Mouse (Mus musculus): ENCODE results near the gene Ccdc88c.
A peak's percentile ranks its signal among the peaks of the same experiment; 100 is the strongest.

Ccdc88c gene

GRCm38 (mm10) chr12:100875960-100876359, 152.9 kb downstream of the Ccdc88c start:
- no peak for DNase-seq

GRCm38 (mm10) chr12:100875553-100875952, 153.3 kb downstream of the Ccdc88c start:
- DNase-seq, result no peak

- no peak for DNase-seq
Observed at GRCm38 (mm10) chr12:100873612-100874011, 155.2 kb downstream of the Ccdc88c start.

GRCm38 (mm10) chr12:100871841-100872240, 157.0 kb downstream of the Ccdc88c start:
- DNase-seq, result no peak

- DNase-seq, result peak; percentile 82
Observed at GRCm38 (mm10) chr12:100871234-100871633, 157.6 kb downstream of the Ccdc88c start.

GRCm38 (mm10) chr12:100868049-100868622, 160.7 kb downstream of the Ccdc88c start:
- DNase-seq, result peak; percentile 90

- no peak for DNase-seq
Observed at GRCm38 (mm10) chr12:100867097-100867496, 161.8 kb downstream of the Ccdc88c start.

- no peak for DNase-seq
Observed at GRCm38 (mm10) chr12:100865509-100866078, 163.3 kb downstream of the Ccdc88c start.

- no peak for DNase-seq
Observed at GRCm38 (mm10) chr12:100865072-100865471, 163.8 kb downstream of the Ccdc88c start.

GRCm38 (mm10) chr12:100862856-100863446, 165.9 kb downstream of the Ccdc88c start:
- no peak for DNase-seq

GRCm38 (mm10) chr12:100862272-100862671, 166.6 kb downstream of the Ccdc88c start:
- DNase-seq, result no peak

Data from heart, adult 11 months (tissue).